Mouse (Mus musculus): Measurements from ENCODE around the gene Cc2d1a.

- TF ChIP-seq USF1 (IDR thresholded peaks at IDR 0.05; ENCODE audit: low read depth) (no peak), CTCF (IDR thresholded peaks at IDR 0.05; ENCODE audit: control insufficient read depth, insufficient read depth, insufficient read length) (no peak), MYOD1 (IDR thresholded peaks at IDR 0.05; ENCODE audit: control insufficient read depth, insufficient read length, low read depth) (no peak), CEBPB (IDR thresholded peaks at IDR 0.05; ENCODE audit: low read depth) (no peak), MAX (IDR thresholded peaks at IDR 0.05) (no peak), MYOG (IDR thresholded peaks at IDR 0.05; ENCODE audit: control insufficient read depth, extremely low read depth, insufficient read length) (no peak)
Measured at GRCm38 (mm10) chr8:84115646-84116045, 32.1 kb downstream of the Cc2d1a start.
